ENCODE assay signal across 7 mouse cellular contexts in the genomic region with DNA sequence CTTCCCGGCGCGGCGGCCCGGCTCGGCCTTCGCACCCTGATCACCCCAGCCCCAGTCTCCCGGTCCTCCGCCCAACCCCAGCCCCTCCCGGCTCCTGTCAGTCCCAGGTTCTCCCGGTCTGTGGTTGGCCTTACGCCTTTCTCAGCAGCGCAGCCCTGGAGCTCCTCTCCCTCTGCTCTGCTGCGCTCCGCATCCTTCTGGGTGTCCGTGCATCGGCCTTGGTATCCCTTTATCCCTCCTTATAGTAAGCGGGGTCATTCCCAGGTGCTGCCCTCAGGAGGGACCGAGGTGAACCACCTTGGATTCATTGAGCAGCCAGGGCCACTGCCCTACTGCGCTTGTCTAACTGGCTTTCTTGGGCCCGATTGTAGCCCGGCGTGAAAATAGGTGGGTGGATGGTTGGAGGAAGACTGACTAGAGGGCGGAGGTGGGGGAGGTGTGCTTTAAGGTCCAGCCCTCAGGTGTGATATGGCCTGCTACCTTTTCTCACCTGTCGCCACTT. TPM values are rescaled to one million over a fixed set of nuclear protein-coding genes. Genes with fewer than 3 reads are reported as not detected.
DNase-seq lines count a peak whose midpoint lies in the region; ATAC-seq and TF ChIP-seq lines count a peak whose summit lies in the region.

No protein-coding gene starts in this region.

- CTCF ChIA-PET in Patski (lab: Charles Lee), result interaction anchor here (0.7 kb wide), 1 partner anchor 80 kb away, joined by 3 read pairs; no protein-coding TSS in a partner anchor

- peak overlapping the region; percentile 92 for H3K4me3 ChIP-seq in limb, embryonic 15.5 days
- H3K4me3 ChIP-seq in neural tube, embryonic 13.5 days, result peak overlapping the region; percentile 93

- no peaks in the 10 kb centered on the region for H3K9me3 ChIP-seq in limb, embryonic 15.5 days
- no peaks in the 10 kb centered on the region for H3K9me3 ChIP-seq in neural tube, embryonic 13.5 days

- peaks cover 42% of the 10 kb centered on the region for H3K4me1 ChIP-seq in limb, embryonic 15.5 days
- peaks cover 62% of the 10 kb centered on the region for H3K4me1 ChIP-seq in neural tube, embryonic 13.5 days (replicated peaks)

- no peak for TF ChIP-seq CTCF in Patski (IDR thresholded peaks at IDR 0.05)

- peak overlapping the region; percentile 87 for H3K9ac ChIP-seq in limb, embryonic 15.5 days
- peak overlapping the region; percentile 95 for H3K9ac ChIP-seq in neural tube, embryonic 13.5 days

- H3K27ac ChIP-seq in limb, embryonic 15.5 days, result peak overlapping the region; percentile 94
- H3K27ac ChIP-seq in neural tube, embryonic 13.5 days (replicated peaks), result peak overlapping the region; percentile 95

- peak overlapping the region; percentile 73 for H3K4me2 ChIP-seq in limb, embryonic 15.5 days
- H3K4me2 ChIP-seq in neural tube, embryonic 13.5 days, result peak overlapping the region; percentile 85

- under 1% methylated on average over 25 of the region's 25 CpGs for WGBS in limb, embryonic 15.5 days
- under 1% methylated on average over 25 of the region's 25 CpGs for WGBS in neural tube, embryonic 13.5 days

- peaks cover 20% of the 10 kb centered on the region for H3K36me3 ChIP-seq in limb, embryonic 15.5 days
- peaks cover 24% of the 10 kb centered on the region for H3K36me3 ChIP-seq in neural tube, embryonic 13.5 days

- DNase-seq in layer of hippocampus, adult 9-11 months, result peak; percentile 60
- DNase-seq in layer of hippocampus, postnatal 36 days, result no peak
- no peak for DNase-seq in Patski (ENCODE audit: low read depth, low spot score)
- no peak for DNase-seq in urinary bladder, postnatal 36 days (ENCODE audit: low spot score in 2 of 2)

- POLR2A ChIA-PET in Patski (lab: Charles Lee), result interaction anchor here (1.9 kb wide), 1 partner anchor 9 kb away, joined by 7 read pairs; no protein-coding TSS in a partner anchor

- peak; percentile 27 for ATAC-seq in Patski
- ATAC-seq in erythroid progenitor cell, adult 5-6 weeks (replicated peaks; ENCODE audit: low FRiP score, poor library complexity, severe bottlenecking), result peak; percentile 15
- peak; percentile 11; the same call in 1 of the 2 replicates for ATAC-seq in limb, embryonic 15.5 days (ENCODE audit: insufficient number of reproducible peaks, low FRiP score, low TSS enrichment, low read depth)
- peak; percentile 56 for ATAC-seq in neural tube, embryonic 13.5 days (ENCODE audit: low read depth)

- in situ Hi-C loops in Patski (cut with MboI; ENCODE audit: low pct_unique_long_range_greater_than_20kb), result loop anchor here (10.0 kb wide), 1 partner anchor 364 kb away; a partner anchor contains a TSS

- H3K27me3 ChIP-seq in Patski, result no peaks in the 10 kb centered on the region
- no peaks in the 10 kb centered on the region for H3K27me3 ChIP-seq in limb, embryonic 15.5 days
- H3K27me3 ChIP-seq in neural tube, embryonic 13.5 days, result no peaks in the 10 kb centered on the region

RNA-seq across cellular contexts. Expression of a gene that starts 3.0 kb away (rescaled TPM):
- total RNA-seq in layer of hippocampus, postnatal 36 days (2021), result 100 to 1,000 TPM; 261 to 262 TPM
- polyA plus RNA-seq in Patski (2021), result 505 TPM
- total RNA-seq in erythroid progenitor cell, adult 5-6 weeks (2015; ENCODE audit: low replicate concordance), result 226 and 288 TPM in 2 replicates
- 201 and 298 TPM in 2 replicates for total RNA-seq in erythroid progenitor cell, adult 5-6 weeks (2017; ENCODE audit: low replicate concordance)
- polyA plus RNA-seq in limb, embryonic 15.5 days (2015; fragmentation: Nextera tagmentation; extraction: Ambion mirVana), result 906 and 974 TPM in 2 replicates
- 752 and 755 TPM in 2 replicates for polyA plus RNA-seq in neural tube, embryonic 13.5 days (2015; fragmentation: Nextera tagmentation; extraction: Ambion mirVana)

RNA-seq across cellular contexts. Expression of a gene that starts 3.3 kb away (rescaled TPM):
- 100 to 1,000 TPM in 1 of 2 experiments, 10 to 100 TPM in 1; 92.9 to 106 TPM for total RNA-seq in layer of hippocampus, postnatal 36 days (2021)
- polyA plus RNA-seq in Patski (2021), result 93.2 TPM
- total RNA-seq in erythroid progenitor cell, adult 5-6 weeks (2015; ENCODE audit: low replicate concordance), result 31.9 and 56.6 TPM in 2 replicates
- total RNA-seq in erythroid progenitor cell, adult 5-6 weeks (2017; ENCODE audit: low replicate concordance), result 33.6 and 47.9 TPM in 2 replicates
- polyA plus RNA-seq in limb, embryonic 15.5 days (2015; fragmentation: Nextera tagmentation; extraction: Ambion mirVana), result 117 TPM in 2 replicates
- polyA plus RNA-seq in neural tube, embryonic 13.5 days (2015; fragmentation: Nextera tagmentation; extraction: Ambion mirVana), result 137 and 154 TPM in 2 replicates

RNA-seq across cellular contexts. Expression of a gene that starts 11.1 kb away (rescaled TPM):
- total RNA-seq in layer of hippocampus, postnatal 36 days (2021), result under 1 TPM; 0.51 to 0.65 TPM
- 0.40 TPM for polyA plus RNA-seq in Patski (2021)
- 0.72 TPM in 1 of 2 replicates, not detected in the other for total RNA-seq in erythroid progenitor cell, adult 5-6 weeks (2015; ENCODE audit: low replicate concordance)
- total RNA-seq in erythroid progenitor cell, adult 5-6 weeks (2017; ENCODE audit: low replicate concordance), result 0.13 TPM in 1 of 2 replicates, not detected in the other
- polyA plus RNA-seq in limb, embryonic 15.5 days (2015; fragmentation: Nextera tagmentation; extraction: Ambion mirVana), result 1.5 and 1.7 TPM in 2 replicates
- polyA plus RNA-seq in neural tube, embryonic 13.5 days (2015; fragmentation: Nextera tagmentation; extraction: Ambion mirVana), result 1.9 and 2.1 TPM in 2 replicates

RNA-seq across cellular contexts. Expression of a gene that starts 56.9 kb away (rescaled TPM):
- total RNA-seq in layer of hippocampus, postnatal 36 days (2021), result 10 to 100 TPM; 33.2 to 39.0 TPM
- polyA plus RNA-seq in Patski (2021), result 31.3 TPM
- 10.1 and 19.8 TPM in 2 replicates for total RNA-seq in erythroid progenitor cell, adult 5-6 weeks (2015; ENCODE audit: low replicate concordance)
- 29.3 and 31.5 TPM in 2 replicates for total RNA-seq in erythroid progenitor cell, adult 5-6 weeks (2017; ENCODE audit: low replicate concordance)
- 29.3 and 29.6 TPM in 2 replicates for polyA plus RNA-seq in limb, embryonic 15.5 days (2015; fragmentation: Nextera tagmentation; extraction: Ambion mirVana)
- polyA plus RNA-seq in neural tube, embryonic 13.5 days (2015; fragmentation: Nextera tagmentation; extraction: Ambion mirVana), result 28.4 and 34.6 TPM in 2 replicates
